Mouse (Mus musculus) neural tube, embryonic 14.5 days (tissue): ENCODE data around the gene Ankrd17. TPM values are rescaled to one million over a fixed set of nuclear protein-coding genes. Genes with fewer than 3 reads are reported as not detected.

Experiments used
- ATAC-seq: fragments of 200-750 bp; cut with Nextera tagmentation; 2 replicates; pipeline ENCODE4 v1.8.0; 2017; ENCODE audit warnings: low read depth, mild to moderate bottlenecking, moderate TSS enrichment, moderate library complexity
- H3K27ac ChIP-seq: fragments of 300-500 bp; sonication (generic); 2 replicates; pipeline ENCODE4 v1.5.1; 2014; ENCODE audit warnings: low read depth, mild to moderate bottlenecking, control low read depth, low read length, moderate library complexity, mixed read lengths
- H3K27me3 ChIP-seq: fragments of 300-500 bp; sonication (generic); 2 replicates; pipeline ENCODE4 v1.6.1; 2014; ENCODE audit warnings: low read length; ENCODE audit not compliant: control insufficient read depth, insufficient read depth
- H3K36me3 ChIP-seq: fragments of 300-500 bp; sonication (generic); 2 replicates; pipeline ENCODE4 v1.6.1; 2014; ENCODE audit warnings: low read length, mixed read lengths; ENCODE audit not compliant: control insufficient read depth, insufficient read depth
- H3K4me1 ChIP-seq: fragments of 300-500 bp; sonication (generic); 2 replicates; pipeline ENCODE4 v1.6.1; 2014; ENCODE audit warnings: low read length; ENCODE audit not compliant: control insufficient read depth, insufficient read depth
- H3K4me2 ChIP-seq: fragments of 300-500 bp; sonication (generic); 2 replicates; pipeline ENCODE4 v1.6.1; 2014; ENCODE audit warnings: mild to moderate bottlenecking, low read depth, low read length, control low read depth
- H3K4me3 ChIP-seq: fragments of 300-500 bp; sonication (generic); 2 replicates; pipeline ENCODE4 v1.5.1; 2014; ENCODE audit warnings: low read depth, low read length, control low read depth, mixed read lengths
- H3K9ac ChIP-seq: fragments of 300-500 bp; sonication (generic); replicated peaks from 2 replicates; pipeline ENCODE4 v1.6.1; 2014; ENCODE audit warnings: low read depth, mild to moderate bottlenecking, control low read depth, low read length, mixed read lengths
- H3K9me3 ChIP-seq: fragments of 300-500 bp; sonication (generic); 2 replicates; pipeline ENCODE4 v1.6.1; 2016; ENCODE audit warnings: low read length; ENCODE audit not compliant: control insufficient read depth
- WGBS: fragments of 180-500 bp; shearing (Covaris S2); extraction: QIAGEN DNeasy Blood & Tissue Kit; methylation state at CpG from one replicate; pipeline ENCODE4 v1.1.7; 2014; 5-methylcytosine and 5-hydroxymethylcytosine counted together
- polyA plus RNA-seq: library from polyadenylated mRNA; unstranded; fragments of >200 nt; fragmentation: Nextera tagmentation; extraction: Ambion mirVana; gene quantifications from 2 replicates; pipeline ENCODE4 v1.2.1, GENCODE M21; 2014

Ankrd17 gene
- polyA plus RNA-seq, 1 experiment from 2014 or later: 41.1 TPM

DNA sequence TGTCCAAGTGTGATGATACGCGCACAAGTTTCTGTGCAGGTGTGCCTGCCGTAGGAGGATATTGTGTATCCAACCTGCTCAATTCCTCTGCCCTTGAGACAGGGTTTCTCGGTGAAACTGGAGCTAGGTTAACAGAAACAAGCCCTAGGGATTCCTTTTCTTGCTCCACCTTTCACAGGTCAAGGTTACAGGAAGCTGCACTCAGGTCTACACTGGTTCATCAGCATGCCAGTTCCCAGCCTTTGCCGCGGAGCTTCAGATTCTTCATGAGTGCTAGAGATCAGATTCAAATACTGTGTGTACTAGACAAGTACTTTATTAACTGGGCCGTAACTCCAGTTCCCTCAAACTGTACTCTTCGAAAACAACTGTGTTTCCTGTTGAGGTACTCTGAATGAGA, 131.2 kb downstream of the Ankrd17 start:
- Histone ChIP-seq H3K4me2 (no peak overlapping the region), H3K36me3 (peaks cover 59% of the 10 kb centered on the region), H3K27ac (no peak overlapping the region), H3K4me1 (no peaks in the 10 kb centered on the region), H3K27me3 (no peaks in the 10 kb centered on the region), H3K9me3 (no peaks in the 10 kb centered on the region), H3K9ac (no peak overlapping the region), H3K4me3 (no peak overlapping the region)
- no peak for ATAC-seq
- 95% methylated on average over 8 of the region's 8 CpGs for WGBS

DNA sequence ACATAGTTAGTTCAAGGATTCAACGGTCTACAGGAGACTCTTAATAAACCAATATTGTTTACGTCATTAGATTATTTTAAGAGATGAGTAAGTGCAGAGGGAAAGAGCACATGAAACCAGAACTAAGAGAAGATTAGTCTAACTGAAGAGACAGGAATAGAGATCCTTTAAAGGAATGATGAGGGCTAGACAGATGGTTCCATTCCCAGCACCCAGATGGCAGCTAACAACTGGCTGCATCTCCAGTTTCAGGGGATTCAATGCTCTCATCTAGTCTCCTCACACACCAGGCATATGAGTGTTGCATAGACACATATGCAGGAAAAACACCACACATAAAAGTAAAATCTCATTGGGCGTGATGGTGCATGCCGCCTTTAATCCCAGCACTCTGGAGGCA, 133.1 kb downstream of the Ankrd17 start:
- H3K9ac ChIP-seq: no peak overlapping the region
- H3K4me3 ChIP-seq: no peak overlapping the region
- H3K4me1 ChIP-seq: no peaks in the 10 kb centered on the region
- WGBS: 94% methylated on average over 4 of the region's 4 CpGs
- H3K36me3 ChIP-seq: peaks cover 71% of the 10 kb centered on the region
- no peak overlapping the region for H3K27ac ChIP-seq
- H3K9me3 ChIP-seq: no peaks in the 10 kb centered on the region
- no peaks in the 10 kb centered on the region for H3K27me3 ChIP-seq
- ATAC-seq: no peak
- no peak overlapping the region for H3K4me2 ChIP-seq

DNA sequence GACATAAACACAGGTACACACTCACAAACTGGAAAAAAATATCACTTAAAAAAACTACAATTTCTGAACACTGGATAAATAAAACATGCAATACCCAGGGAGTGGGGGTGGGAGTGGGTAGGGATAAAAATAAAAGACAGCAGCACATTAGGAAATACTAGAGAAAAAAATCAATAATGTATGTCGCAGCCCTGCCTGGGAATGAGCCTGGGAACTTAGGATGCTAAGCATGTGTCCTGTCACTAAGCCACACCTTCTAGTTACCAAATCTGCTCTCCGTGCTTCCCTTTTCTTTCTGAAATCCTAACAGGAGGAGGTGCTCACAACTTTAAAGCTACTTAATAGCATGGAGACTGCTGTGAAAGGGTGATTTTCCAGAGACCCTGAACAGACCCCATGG, 136.6 kb downstream of the Ankrd17 start:
- no peak for ATAC-seq
- no peak overlapping the region for H3K4me3 ChIP-seq
- H3K27ac ChIP-seq: no peak overlapping the region
- no peaks in the 10 kb centered on the region for H3K9me3 ChIP-seq
- WGBS: 90% methylated on average over 2 of the region's 2 CpGs
- H3K4me2 ChIP-seq: no peak overlapping the region
- no peak overlapping the region for H3K9ac ChIP-seq
- no peaks in the 10 kb centered on the region for H3K4me1 ChIP-seq
- no peaks in the 10 kb centered on the region for H3K27me3 ChIP-seq
- peaks cover 45% of the 10 kb centered on the region for H3K36me3 ChIP-seq

DNA sequence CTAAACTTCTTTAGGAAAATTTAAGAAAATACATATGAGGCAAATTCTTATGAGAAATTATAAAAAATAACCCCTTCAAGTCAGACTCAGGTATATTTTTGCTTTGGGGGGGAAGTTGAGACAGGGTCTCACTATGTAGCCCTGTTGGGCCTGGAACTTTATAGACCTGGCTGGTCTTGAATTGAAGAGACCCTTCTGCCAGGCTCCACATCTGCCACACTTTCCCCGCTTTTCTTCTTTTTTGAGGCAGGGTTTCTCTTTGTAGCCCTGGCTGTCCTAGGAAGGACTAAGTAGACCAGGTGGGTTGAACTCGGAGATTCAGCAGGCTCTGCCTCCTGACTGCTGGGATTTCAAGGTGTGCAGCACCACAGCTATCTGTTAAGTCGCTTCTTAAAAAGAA, 139.7 kb downstream of the Ankrd17 start:
- no peak overlapping the region for H3K4me2 ChIP-seq
- WGBS: 97% methylated on average over 3 of the region's 3 CpGs
- H3K27me3 ChIP-seq: no peaks in the 10 kb centered on the region
- ATAC-seq: no peak
- H3K9me3 ChIP-seq: no peaks in the 10 kb centered on the region
- no peak overlapping the region for H3K27ac ChIP-seq
- H3K9ac ChIP-seq: no peak overlapping the region
- H3K4me1 ChIP-seq: peaks cover 7% of the 10 kb centered on the region
- H3K4me3 ChIP-seq: no peak overlapping the region
- peaks cover 36% of the 10 kb centered on the region for H3K36me3 ChIP-seq

DNA sequence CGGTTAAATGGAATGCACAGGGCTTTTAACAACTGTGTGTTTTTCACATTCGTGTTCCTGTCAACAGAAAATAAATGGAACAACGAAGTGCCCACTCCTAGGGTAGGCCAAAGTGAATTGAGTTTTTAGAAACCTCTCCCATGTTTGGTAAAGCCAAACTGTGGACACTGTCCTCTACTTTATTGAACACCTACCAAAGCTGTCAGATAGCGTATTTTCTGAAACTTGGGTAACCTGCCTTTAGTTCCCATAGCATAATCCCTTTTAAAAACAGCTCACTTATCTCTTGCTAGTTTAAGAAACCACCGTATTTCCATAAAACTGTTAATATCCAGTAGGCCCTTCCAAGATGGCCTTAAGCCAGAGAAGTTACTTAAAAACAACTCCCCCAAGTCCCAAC, 141.6 kb downstream of the Ankrd17 start:
- WGBS: 83% methylated on average over 5 of the region's 5 CpGs
- no peaks in the 10 kb centered on the region for H3K9me3 ChIP-seq

DNA sequence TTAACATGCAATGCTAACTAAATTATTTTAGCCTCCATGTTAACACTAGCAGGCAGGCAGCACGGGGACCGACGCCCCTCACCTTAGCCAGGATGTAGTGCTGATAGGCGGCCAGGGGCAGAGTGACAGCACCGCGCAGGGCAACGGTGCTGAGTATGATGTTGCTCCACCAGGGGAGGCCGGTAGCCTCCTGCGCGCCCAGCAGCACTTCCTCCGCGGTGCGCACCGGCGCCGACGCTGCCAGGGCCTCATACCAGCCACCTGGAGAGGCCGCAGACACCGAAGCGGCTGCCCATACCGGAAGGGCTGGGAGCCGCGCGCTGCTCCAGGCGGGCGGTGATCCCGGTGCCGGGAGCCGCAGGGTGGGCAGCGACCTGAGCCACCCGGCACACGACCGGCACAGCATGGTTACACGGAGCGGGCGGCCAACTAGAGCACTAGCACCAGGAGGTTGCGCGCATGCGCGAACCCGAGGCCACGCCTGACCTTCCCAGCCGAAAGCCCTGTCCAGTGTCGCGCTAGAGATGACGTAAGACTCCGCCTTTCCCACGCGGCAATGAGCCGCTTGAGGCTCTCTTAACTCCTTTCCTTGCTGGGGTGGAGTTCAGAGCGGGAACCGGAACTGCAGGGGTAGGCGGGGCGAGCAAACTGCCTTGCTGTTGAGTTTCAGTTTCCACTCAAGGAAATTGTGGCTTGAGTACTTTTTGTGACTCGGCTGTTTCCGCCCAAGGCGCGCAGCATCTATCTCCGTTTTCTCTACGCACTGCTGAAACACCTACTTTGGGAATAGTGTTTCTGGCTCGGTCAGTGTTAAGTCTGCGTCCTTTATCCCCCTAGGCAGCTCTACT, 142.6 kb downstream of the Ankrd17 start, which contains the start of gene Cox18:
Cox18 (minus strand) TSS at position 468 of the 848 bp plus-strand sequence.
- Histone ChIP-seq H3K9me3 (no peaks in the 10 kb centered on the region), H3K27me3 (no peaks in the 10 kb centered on the region), H3K4me1 (peaks cover 7% of the 10 kb centered on the region), H3K9ac (peak within 1 kb of the TSS; percentile 82), H3K36me3 (peaks cover 16% of the 10 kb centered on the region; the same call in 1 of the 2 replicates), H3K4me2 (peak within 1 kb of the TSS; percentile 74), H3K27ac (peak within 1 kb of the TSS; percentile 82), H3K4me3 (peak within 1 kb of the TSS; percentile 82)
- peak; percentile 97 for ATAC-seq
- under 1% methylated on average over 62 of the region's 62 CpGs for WGBS

More for the DNA sequence above, 141.6 kb downstream of the Ankrd17 start:
- Histone ChIP-seq H3K4me1 (peaks cover 7% of the 10 kb centered on the region), H3K4me2 (no peak overlapping the region), H3K36me3 (peaks cover 23% of the 10 kb centered on the region), H3K27ac (no peak overlapping the region), H3K4me3 (no peak overlapping the region), H3K27me3 (no peaks in the 10 kb centered on the region), H3K9ac (no peak overlapping the region)
- no peak for ATAC-seq

DNA sequence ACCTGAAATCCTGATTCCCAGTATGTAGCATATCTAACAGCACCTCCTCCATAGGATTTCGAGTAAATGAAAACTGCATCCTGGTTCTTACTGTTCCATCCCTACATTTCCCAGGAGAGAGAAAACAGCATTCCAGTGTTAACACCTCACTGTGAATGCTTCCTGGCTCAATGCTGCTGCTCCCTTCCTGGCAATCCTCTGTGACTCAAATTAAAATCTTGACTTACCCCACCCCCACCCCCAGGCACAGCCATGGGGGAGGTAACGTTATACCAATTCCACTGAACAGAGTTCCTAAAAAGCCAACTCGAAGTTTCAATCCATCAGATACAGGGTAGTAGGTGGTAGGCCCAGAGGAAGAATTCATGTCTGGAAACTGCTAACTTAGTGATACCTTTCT, 143.4 kb downstream of the Ankrd17 start:
- ATAC-seq: no peak
- peaks cover 7% of the 10 kb centered on the region for H3K4me1 ChIP-seq
- H3K9ac ChIP-seq: peak overlapping the region; percentile 82
- peak overlapping the region; percentile 82 for H3K4me3 ChIP-seq
- no peaks in the 10 kb centered on the region for H3K9me3 ChIP-seq
- H3K27ac ChIP-seq: no peak overlapping the region; the same call in 1 of the 2 replicates
- no peaks in the 10 kb centered on the region for H3K27me3 ChIP-seq
- 46% methylated on average over 3 of the region's 3 CpGs for WGBS
- H3K36me3 ChIP-seq: peaks cover 13% of the 10 kb centered on the region
- peak overlapping the region; percentile 74 for H3K4me2 ChIP-seq

DNA sequence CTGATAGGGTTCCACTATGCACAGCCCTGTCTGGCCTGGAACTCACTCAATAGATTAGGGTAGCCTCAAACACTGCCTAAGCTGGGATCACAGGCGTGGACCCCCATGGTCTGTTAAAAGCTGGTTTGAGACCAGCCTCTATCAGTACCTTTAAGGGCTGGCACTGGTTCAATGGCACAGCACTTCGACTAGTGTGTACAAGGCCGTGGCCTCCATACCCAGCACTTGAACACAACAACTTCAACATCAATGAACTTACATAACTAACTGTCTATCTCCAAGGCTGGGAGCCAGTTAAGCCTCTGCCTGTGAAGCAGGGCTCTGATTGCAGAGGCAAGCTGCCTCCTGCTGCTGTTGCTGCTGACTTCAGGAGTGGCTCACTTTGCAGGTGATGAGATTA, 148.6 kb downstream of the Ankrd17 start:
- WGBS: 96% methylated on average over 3 of the region's 3 CpGs
- no peak for ATAC-seq
- Histone ChIP-seq H3K9me3 (no peaks in the 10 kb centered on the region), H3K4me2 (no peak overlapping the region), H3K27ac (no peak overlapping the region), H3K9ac (no peak overlapping the region), H3K27me3 (no peaks in the 10 kb centered on the region), H3K36me3 (peaks cover 33% of the 10 kb centered on the region), H3K4me1 (peaks cover 2% of the 10 kb centered on the region), H3K4me3 (no peak overlapping the region)

DNA sequence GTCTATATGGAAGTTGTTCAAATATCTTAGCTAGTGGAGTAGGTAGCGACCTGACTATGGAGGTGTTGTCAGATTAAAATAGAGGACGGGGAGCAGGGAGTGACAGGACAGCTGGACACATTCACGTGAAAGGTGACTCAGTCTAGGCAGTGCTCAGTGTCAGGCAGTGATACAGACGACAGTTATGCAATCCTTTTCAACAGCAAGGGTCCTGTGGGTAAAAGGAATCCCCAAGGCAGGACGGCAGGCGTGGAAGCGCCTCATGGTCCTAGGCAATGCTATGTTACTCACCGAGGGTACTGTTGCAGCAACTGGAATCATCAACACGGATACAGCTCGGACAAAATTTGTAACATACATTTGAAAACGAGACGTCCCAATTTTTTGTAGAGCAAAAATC, 149.2 kb downstream of the Ankrd17 start:
- no peak overlapping the region for H3K9ac ChIP-seq
- no peak for ATAC-seq
- 93% methylated on average over 12 of the region's 12 CpGs for WGBS
- no peak overlapping the region for H3K4me3 ChIP-seq
- no peaks in the 10 kb centered on the region for H3K27me3 ChIP-seq
- no peak overlapping the region for H3K27ac ChIP-seq
- no peaks in the 10 kb centered on the region for H3K9me3 ChIP-seq
- H3K36me3 ChIP-seq: peaks cover 33% of the 10 kb centered on the region
- H3K4me2 ChIP-seq: no peak overlapping the region
- H3K4me1 ChIP-seq: no peaks in the 10 kb centered on the region
